Mouse (Mus musculus) adrenal gland, postnatal 14 days (tissue): ENCODE measurements around the gene Tbc1d22a. TPM values are rescaled to one million over a fixed set of nuclear protein-coding genes. Genes with fewer than 3 reads are reported as not detected.
A peak's percentile ranks its signal among the peaks of the same experiment; 100 is the strongest.

Experiments
- DNase-seq: peaks from one replicate; pipeline ENCODE4 v3.0.0; 2021; ENCODE audit warnings: mixed read lengths
- total RNA-seq: library from RNA; stranded (reverse); gene quantifications from 2 replicates; pipeline ENCODE4 v1.2.3, GENCODE M21; 2021

Gene Tbc1d22a
- total RNA-seq, 1 experiment from 2014 or later = 26.8 TPM

DNA sequence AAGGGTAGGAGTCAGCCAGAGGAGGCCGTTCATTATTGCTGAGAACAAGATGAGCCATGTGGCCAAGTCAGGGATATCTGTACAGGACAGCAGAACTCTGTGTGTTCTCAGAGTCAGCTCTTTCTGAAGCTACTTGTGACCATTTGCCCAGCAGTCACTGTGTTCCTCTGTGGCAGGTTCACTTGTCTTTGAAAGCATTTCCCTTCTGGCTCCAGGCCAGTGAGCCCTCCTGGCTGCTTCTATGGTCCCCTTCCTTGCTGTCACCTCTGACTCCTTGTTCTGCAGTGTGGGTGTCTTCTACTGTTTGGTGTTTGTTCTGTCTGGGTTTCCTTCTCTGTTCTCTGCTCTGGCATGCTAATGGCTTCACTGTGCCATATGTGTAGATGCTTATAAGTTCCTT lies 121.5 kb downstream of the Tbc1d22a start:
- no peak for DNase-seq

DNA sequence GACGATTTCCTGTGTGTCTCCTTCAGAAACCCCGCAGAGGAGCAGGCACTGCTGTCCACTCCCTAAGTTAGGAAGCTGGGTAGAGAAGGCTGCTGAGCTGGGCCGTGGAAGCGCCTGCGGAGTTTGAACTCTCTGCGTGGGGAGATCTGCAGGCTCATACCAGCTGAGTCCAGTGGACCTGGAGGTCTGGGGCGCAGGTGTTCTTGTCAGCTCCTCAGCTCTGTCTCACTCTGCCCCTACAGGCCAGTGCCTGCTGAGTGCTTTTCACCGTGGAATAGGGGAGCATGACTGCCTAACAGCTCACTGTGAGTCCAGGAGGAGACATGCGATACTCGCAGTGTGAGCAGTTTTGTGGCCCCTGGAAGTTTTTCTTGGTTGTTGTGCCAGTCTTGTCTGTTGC lies 123.5 kb downstream of the Tbc1d22a start:
- no peak for DNase-seq

DNA sequence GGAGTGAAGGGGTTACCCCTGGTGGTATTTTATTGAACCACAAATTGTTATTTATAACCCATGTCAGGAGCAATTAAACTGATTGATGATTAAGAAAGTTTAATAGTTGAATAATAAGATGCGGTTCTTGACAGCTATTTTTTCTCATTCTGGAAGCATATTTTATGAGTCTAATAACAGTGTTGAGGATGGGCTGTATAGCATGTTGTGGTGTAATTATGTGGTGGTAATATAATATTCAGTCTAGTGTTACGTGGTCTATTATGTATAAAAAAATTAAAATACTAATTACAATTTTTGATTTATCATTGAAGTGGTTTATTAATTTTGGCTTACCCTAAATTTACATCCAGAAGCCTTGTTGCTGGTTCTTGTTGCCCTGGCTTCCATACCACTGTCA lies 125.5 kb downstream of the Tbc1d22a start:
- no peak for DNase-seq

DNA sequence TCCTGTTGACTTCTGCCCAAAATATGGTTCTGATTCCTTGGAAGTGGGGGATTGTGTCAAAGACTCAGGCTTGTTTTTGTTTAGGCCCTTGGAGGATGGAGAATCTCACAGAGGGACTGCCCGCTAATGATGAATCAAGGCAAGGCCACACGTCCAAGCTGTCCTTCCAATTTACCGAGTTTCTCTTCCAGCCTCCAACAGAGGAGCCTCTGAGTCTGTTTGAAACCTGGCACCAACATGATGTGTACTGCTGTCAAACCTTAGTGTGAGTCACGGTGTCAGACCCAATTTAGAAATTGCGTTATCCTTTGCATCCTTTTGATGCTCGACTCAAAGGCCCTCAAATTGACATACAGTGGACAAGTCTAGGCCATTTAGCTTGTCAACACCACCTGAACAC lies 126.5 kb downstream of the Tbc1d22a start:
- peak; percentile 42 for DNase-seq

DNA sequence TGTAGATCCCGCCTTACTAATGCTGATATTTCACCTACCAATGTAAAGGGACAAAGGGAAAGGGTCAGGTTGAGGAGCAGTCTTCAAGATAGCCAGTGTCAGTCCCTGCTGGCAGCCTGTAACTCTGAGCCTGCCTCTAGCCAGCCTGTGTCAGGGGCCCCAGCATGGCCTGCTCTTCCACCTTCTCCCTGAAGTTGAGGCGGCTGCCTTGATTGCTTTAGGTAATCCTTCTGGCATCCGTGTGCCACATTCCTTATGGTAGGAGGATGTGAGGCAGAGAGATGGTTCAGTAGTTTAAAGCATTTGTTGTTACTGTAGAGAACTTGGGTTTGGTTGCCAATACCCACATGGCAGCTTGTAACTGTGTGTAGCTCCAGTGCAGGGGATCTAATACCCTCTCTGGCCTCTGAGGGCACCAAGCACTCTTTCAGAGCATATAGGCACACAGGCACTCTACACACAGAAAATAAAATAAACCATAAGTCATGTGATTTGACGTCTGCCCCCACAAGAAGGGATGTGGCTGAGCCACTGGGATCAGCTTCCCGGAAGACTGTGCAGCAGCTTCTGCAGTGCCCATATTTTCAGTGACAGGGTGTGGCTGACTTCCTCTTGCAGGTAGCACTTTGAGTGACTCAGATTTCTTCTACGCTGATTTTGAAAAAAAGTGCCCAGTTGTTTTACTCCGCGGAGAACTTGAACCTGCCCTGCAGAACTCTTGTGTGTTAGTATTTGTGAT lies 128.5 kb downstream of the Tbc1d22a start:
- no peak for DNase-seq

DNA sequence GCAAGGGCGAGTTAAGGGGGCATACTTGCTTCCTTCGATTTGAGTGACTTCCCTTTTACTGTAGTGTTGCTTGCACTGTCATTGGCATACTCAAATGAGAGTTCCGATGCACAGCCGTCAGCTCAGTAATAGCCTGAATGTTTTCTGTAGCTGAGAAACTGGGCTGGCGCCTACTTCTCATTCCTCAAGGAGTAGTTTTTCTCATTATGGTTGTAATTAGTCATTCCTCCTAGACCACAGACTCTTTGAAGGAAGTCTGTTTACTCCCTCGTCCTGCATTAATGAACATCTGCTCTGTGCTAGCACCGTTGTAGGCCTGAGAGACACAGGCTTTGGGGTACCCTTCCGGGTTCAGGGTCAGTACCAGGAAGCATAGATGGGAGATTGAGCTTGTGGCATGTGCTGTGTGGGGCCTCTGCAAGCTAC lies 130.7 kb downstream of the Tbc1d22a start:
- DNase-seq = no peak

DNA sequence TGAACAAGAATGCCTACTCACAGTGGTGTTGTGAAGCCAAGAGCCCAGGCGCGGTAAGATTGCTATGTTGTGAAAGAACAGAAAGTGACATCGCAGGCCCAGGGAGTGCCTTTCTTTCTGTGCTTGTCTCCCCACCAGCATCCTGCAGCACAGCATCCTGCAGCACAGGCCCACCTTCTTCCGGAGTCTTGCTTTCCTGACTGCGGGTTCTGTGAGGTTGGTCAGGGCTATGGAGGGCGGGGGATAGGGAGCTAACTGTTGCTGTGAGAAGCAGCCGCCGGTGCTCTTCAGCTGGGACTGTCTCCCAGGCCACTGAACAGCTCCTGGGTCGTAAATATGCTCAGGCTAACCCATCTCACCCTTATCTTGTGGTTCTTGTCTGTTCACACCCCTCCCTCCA lies 131.6 kb downstream of the Tbc1d22a start:
- DNase-seq = no peak

DNA sequence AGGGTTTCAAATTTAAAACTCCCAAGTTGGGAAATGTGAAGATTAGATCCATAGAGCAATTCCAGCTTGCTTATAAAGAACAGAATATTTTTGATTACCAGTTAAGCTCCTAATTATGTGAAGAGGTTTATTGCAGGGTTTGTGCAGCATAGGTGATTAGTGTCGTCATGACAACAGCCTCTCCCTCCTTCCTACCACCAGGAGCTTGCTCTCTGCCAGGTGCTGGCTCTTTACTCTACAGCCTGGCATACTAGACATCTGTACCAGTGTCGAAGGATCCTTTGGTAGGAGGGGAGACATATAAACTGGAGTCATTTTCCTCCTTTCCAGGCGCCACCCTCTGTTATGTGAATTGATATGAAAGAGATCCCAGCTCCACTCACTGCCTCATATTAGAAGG lies 132.3 kb downstream of the Tbc1d22a start:
- DNase-seq = no peak

DNA sequence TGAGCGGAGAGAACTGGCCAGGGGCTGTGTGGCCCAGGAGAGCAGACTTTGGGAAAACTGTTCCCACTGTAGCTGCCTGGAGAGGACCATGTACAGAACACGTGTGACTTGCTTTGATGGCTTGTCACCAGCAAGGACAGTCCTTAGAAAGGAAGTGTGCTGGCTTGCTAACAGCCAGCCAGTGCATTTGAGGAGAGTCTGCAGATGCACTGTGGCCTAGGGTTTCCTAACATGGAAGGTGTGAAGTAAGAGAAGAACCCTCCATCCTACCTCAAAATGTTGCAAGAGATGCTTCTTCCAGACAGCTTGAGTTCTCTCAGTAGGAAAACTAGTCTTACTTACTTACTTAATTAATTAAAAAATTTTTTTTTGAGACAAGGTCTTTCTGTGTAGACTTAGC lies 140.7 kb downstream of the Tbc1d22a start:
- DNase-seq = no peak

DNA sequence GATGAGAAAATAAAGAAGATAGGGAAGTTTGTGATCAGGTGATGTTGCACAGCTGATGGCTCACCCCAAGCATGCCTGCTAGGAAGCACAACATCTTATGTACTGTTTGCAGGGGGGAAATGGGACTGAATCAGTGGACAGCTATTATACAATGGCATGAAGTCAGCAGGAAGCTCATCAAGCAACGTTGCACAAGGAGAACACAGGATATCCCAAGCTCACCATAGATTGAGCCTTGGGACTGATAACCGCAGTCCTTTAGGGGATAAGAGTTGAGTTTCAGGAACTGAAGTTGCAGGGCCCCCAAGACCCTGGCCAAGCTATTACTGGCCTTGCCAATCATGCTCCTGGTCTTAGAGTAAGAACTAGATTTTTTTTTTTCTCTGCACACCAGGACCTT lies 141.6 kb downstream of the Tbc1d22a start:
- no peak for DNase-seq

DNA sequence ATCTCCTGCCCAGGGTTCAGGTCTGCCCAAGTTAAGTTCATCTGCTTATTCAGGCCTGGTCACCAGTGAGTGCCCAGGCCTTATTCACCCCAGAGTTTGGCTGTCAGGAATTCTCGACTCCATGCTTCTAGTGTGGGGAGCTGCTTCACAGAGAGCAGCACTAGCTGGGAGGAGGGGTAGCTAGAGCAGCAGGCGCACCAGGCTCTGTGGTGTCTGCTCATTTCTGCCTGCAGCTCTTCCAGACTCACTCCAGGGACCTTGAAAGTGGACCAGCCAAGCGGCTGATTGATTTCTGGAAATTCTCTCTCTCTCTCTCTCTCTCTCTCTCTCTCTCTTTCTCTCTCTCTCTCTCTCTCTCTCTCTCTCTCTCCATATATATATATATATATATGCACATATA lies 146.1 kb downstream of the Tbc1d22a start:
- peak; percentile 19 for DNase-seq

DNA sequence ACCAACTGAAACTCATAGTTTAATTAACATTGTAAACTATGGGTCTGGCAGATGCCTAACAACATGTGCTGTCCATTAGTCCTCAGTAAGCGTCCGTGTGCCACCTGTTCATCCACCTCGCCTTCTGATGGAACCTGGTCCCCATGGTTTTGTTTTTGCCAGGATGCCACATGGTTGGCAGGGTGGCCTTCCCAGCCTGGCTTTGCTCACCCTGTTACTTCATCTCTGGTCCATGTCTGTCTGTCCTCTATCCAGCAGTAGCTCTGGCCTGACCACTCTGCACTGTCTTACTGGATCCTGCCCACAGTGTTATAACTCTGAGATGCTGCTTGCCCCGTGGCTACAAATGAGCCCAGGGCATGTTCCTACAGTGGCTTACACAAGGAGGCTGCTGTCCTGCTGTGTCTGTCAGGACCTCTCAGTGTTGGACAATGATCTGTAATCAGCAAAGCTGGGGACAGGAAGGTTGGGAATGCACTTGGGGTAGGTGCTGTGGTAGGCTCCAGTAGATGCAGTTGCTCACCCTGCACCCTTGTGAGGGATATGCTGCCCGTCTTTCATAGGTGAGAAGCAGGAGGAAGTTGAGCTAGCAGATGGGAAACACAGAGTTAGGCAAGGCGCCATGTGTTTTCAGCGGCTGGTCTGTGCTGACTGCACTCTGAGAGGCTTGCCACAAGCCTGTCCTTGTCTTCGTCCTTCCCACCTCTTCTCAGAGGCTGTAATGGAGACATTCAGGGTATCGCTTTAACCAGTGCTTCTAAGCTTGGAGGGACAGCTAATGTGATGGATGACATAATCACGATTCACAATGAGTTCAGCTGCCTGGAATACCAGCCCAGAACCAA lies 148.3 kb downstream of the Tbc1d22a start:
- peak; percentile 29 for DNase-seq

DNA sequence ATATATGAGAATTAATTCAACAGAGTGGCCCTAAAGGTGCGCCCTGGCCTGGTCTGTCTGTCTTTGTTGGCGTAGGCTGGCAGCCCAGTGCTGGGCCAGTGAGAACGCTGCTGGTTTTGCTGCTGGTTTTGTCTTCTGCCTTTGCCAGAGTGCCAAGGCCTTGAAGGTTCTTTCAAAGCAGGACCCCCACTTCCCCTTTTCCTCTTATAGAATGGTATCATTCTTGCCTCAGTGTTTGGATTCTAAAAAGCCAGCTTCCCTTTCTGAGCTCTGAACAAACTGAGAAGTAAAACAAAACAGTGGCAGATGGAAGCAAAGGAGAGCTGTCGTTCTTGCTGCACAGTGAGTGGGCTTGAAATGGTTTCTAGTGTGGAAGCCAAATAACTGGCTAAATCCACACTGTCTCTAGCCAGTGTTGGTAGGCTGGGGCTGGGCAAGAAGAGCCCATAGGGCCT lies 149.6 kb downstream of the Tbc1d22a start:
- DNase-seq = no peak

DNA sequence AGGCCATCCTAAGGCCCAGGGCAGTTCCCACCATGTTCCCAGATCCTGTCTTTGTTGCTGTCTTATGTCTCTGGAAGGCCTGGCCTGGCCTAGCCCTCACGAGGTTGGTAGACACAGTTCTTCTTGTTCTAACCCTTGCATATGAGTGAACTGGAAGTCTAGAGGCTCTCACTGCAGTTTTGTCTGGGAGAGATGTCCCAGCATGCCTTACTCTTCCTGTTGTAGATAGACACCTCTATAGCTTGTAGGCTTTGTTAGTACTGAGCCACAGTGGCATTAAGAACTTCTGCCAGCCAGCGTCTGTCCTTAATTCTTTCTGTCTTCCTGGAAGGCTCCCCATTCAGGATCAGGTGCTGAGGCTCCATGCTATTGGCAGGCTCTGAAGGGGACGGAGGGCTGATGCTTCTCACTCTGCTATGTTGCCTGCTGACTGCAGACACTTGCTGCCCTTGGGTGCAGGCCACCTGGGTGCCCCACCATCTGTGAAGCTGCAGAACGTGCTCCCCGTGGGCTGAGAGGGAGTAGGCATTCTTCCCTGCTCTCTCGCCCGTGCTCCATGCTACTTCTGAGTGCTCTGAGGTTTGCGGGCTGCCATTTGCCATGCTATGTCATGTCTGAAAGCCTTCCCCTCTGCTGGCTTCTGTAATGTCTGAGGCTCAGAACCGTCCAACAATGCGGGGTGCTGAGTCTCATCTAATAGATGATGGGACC lies 150.8 kb downstream of the Tbc1d22a start:
- DNase-seq = no peak

DNA sequence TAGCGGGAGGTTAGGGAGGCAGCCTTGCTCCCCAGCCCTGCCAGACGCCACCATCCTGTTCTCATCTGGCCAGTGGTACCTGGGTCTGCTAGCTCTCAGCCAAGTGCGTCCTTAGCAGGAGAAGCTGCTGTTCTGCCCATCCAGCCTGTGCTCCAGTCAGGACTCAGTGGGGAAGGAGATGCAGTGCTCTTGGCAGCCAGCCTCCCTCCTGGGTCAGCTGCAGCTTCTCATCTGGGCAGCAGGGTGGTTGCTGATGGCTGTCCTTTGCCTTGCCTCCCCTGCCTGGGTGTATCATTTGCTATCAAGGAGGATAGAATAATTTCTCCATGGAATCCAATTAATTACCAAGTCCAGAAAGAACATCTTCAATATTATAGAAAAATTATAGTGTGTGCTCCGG lies 152.5 kb downstream of the Tbc1d22a start:
- no peak for DNase-seq

DNA sequence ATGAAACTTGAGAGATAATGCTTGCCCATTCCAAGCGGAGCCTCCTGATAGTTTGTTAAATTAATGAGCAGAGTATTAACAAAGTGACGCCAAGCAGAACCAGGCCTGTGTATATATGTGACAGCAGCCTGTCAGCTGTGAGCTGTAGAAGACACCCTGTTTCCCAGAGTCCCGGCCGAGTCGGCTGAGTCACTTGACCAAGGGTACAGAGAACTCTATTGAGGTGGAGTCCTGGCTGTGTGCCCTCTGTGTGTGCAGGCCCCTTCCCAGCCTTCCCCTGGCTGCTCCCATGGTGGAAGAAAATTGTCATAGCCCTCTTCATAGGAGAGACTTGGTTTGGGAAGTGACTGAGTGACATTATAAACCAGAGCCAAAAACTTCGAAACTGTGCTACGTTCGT lies 153.0 kb downstream of the Tbc1d22a start:
- peak; percentile 31 for DNase-seq

DNA sequence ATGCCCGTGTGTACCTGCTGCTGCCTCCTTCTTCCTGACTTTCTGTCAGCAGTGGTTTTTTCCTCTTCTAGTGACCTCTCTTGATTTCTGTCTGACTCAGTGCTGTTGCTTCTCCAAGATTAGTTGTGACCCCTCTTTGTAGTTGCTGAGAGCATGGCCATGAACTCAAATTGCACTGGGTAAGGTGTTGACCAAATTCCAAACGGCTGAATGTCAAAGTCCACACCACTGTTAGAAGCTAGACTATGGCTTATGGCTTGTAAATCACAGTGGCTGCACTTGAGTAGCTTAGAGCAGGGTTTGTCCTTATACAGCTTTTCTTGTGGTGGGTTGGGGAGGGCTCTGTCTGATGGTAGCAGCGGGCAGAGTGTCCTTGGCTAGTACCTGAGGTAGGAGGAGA lies 156.6 kb downstream of the Tbc1d22a start:
- DNase-seq = no peak

DNA sequence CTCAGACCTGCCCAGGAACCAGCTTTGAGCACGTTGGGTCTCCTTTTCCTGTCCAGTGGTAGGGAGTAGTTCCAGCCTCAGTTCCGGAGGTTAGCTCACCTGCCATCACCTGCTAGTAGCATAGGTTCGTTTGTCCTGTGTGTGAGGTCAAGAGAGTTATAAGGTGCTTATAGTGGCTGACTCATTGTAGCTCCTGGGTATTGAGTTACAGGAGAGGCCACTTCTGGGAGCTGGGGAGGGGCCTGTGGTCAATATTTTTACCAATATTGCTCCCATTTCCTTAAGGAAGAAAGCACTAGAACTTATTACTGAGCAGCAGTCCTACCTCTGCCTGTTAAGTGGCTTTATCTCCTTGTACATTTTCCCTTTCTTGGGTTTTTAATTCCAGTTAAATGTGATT lies 161.0 kb downstream of the Tbc1d22a start:
- no peak for DNase-seq

DNA sequence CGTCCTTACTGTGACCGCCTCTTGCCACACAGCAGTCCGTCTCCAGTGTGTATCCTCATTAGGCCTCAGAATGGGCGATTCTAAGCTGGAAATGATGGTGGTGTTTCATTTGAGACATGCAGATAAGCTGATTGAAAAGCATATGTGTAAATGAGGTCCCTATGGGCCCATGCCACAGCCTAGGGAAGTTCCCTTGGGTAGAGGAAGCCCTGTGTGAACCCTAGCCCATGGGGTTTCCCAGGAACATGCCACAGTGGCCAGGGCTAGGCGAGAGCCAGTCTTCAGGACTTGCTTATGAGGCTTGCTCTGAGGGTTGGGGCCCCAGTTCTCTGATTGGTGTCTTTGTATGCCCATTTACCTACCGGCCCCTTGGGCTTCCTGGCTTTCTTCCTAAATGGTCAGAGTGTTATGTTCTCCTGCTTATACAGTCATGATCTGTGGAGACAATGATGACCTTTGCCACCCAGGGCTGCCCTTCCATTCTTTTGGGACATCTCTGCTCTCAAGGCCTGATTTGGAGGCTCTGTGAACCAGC lies 161.7 kb downstream of the Tbc1d22a start:
- no peak for DNase-seq

DNA sequence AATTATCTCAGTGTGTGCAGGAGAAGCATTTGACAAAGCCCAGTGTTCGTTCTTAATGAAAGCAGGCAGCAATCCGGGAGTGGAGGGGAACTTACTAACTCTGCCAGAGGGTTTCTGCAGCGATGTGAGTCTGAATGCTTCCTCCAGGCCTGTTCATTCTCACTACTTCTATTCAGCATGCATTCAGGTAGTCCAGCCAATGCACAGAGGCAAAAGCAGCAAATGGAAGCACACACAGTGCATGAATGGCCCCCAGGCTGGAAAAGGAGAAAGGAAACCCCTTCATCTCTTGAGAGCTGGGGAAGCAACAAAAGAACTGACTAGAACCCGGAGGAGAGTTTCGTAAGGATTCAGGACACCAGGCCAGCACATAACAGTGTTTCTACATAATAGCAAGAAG lies 169.0 kb downstream of the Tbc1d22a start:
- DNase-seq = no peak

DNA sequence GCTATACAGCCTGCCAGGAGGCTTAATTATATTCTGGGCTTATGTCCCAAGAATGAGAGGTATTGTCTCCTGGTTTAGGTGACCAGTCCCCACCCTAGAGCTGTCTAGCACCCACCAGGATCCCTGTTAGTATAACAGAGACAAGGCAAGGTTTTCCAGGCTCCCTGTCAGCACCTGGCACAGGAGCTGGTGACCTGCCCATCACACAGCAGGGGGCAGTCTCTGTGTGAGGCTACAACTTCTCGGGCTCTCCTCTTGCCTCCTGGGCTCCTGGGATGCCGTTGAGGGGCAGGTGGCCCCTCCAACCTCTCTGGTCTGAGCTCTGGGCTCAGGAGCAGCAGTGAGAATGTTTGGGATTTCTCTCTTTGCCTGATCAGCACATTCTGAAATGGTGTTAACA lies 171.2 kb downstream of the Tbc1d22a start:
- no peak for DNase-seq

DNA sequence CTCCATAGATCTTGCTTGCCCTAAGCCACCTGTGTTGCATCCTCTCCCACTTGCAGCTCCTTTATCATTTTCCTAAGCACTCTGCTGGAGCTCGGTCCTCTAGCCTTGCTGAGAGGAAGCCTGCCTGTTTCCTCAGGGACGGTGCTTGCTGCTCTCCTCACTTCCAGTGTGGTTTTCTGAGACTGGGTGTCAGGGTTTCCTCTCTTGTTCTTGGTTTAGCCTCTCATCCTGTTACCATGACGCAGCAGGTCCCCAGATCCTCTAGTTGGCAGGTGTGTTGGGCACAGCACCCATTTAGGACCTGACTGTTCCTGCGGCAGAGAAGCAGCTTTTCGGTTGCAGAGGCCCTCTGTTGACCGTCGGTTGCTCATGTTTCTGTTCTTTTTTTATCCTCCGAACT lies 172.1 kb downstream of the Tbc1d22a start:
- DNase-seq = no peak

DNA sequence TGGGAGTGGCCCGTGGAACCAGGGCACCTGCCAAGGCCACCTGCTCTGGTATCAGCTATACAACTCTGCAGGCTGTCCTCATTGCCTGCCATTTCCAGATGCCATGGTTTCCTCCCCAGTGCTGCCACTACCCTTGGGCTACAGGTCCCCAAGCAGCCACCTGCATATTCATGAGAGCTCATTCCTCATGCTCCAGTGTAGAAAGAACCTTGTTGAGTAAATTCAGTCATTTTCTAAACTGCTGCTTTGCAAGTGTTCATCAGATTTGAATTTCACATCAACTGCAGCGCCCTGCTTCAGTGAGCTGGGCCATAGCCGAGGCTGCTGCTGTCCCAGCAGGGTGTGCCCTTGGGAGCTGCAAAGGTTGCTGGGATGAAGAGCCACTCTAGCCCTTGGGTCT lies 174.3 kb downstream of the Tbc1d22a start:
- no peak for DNase-seq
